Mouse (Mus musculus) 416B (cell line): ENCODE measurements at regions not wholly inside any gene's neighbourhood (a gene's known extent, or its start where the extent isn't known, plus 50 kb on each side); places are given as distances from the start of the nearest gene placed in this dataset.
"Not testable (repeated sequence)": the region's sequence is repeated elsewhere in the genome, so short reads cannot be mapped to it uniquely, and the experiment has no call there.

Experiments
- DNase-seq: peaks from one replicate; pipeline ENCODE4 v3.0.0; 2011; ENCODE audit warnings: low read depth

DNA sequence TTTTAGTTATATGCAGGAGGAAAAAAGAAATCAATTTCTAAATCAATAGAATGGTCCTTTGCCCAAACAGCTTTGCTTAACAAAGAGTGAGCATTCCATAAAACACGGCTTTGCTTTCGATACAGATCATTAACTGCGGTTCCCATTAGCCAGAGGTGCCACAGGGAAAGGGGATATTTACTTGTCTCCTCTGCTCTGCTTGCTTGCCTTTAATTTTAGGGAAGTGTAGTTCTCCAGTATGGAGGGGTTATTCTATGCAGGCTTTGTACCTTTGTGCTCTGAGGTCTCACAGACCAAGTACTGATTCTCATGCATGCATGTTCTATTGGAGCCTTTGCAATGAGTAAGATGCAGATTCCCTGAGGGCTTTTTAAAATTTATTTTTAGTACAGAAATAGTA is 520.2 kb upstream of the Stxbp6 start:
- DNase-seq = no peak

GRCm38 (mm10) chr12:45590191-45590590 is 515.7 kb upstream of the Stxbp6 start:
- no peak for DNase-seq

GRCm38 (mm10) chr12:45585763-45586162 is 511.3 kb upstream of the Stxbp6 start:
- DNase-seq = no peak

DNA sequence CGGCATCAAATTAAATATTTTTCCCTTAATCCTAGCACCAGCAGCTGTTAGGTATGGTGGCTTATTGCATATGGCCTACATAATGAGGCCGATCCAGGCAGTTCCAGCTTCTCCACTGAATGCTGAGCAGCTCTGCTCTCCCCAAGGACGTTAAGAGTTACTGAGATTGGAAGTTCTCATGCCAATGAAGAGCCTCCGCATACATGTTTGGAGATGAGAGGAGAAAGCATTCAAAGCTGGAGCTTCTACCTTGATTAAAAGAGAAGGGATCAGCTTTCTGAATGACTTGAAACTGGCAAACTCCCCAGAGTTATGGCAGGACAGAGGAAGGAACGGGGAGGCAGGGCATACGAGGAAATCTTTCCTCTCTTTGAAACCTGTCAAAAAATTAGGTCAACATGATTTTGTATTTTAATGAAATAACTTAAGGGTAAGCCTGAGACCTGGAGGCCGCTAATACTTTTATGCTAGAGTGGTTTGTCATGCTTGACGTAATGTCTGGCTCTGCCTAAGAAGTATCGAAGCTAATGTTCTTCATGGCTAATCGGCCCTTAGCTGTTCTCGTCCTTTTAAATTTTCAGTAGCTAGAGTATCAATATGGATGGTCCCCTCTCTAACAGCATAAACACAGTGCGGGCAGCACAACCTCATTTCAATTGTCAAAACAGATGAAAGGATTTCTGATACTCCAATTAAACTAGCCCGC is 489.0 kb upstream of the Stxbp6 start:
- no peak for DNase-seq

DNA sequence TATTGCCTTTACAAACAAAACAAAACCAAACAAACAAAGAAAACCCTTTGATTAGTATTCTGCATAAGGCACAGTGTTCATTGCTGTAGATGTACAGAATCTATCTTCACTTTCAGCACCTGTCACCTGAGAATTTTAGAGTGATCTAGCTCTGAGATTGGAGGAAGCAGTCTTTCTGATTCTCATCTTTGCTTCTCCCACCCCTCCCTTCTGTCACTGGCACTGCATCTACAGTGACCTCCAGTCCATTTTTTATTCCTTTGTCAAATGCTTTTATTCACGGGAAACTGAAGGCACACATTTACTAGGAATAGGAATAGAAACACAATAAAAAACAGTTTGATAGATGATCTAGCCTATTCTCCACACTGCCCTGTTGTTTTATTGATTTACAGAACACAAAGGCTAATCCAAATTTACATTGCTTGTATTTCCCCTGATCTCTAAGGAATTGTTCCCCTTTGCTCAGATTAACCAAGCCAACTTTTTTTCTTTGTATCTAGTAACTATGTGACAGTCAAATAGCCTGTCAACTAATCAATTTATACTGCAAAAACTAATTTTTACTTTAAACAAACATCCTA is 488.2 kb upstream of the Stxbp6 start:
- DNase-seq = no peak

- DNase-seq = no peak
Measured at GRCm38 (mm10) chr12:45561889-45562288, 487.4 kb upstream of the Stxbp6 start.

DNA sequence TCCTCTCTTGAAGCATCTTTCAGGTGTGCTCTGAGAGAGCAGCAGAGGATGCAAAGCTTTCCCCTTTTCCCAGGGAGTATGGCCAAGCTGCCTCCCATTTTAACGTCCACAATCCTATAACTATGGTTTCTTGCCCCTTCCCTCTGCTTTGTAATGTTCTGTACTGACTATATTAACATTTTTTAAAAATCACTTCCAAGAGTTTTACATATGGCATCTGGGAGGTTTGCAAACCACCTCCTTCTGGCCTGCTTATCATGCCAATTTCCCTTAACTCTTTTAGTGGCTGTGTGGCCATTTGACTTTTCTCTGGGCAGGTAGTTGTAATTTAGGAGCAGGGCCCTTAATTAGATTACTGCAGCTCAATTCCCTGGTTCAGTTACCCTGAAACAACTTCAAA is 486.9 kb upstream of the Stxbp6 start:
- no peak for DNase-seq

DNA sequence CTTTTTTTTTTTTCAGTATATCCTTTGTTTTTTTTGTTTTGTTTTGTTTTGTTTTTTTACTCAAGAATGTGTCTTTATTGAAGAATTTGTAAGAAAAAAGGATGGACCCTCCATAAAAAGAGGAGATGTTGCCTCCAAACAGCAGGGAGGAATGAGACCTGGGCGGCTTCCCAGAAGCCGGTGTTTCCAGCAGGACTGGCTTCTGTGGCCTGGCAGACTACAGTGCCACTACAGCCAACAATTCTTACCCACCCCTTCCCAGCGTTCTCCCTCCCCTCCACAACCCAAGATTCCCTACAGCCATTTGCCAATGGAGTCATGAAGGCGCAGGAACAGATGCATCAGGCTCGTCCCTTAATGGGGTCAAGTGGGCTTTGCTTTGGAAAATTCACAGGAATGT is 475.4 kb upstream of the Stxbp6 start:
- DNase-seq = not testable (repeated sequence)

GRCm38 (mm10) chr12:45519554-45519953 is 445.0 kb upstream of the Stxbp6 start:
- DNase-seq = no peak

DNA sequence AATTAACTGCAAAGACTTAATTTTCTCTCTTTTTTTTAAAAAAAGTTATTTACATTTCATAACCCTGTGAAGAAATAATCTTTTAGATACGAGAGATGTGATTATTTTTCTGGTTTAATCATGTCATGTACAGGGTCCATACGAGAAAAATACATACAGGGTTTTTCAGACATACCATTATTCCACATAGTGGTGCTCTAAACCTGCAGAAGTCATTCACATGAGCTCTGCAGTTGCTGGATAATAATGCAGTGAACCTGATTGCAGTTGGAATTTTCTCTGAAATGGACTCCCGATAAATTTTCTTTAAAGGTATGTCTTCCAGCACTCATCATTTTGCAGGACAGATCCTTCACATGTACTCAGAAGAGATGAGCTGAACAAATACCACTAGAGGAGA is 439.9 kb upstream of the Stxbp6 start:
- DNase-seq = no peak

DNA sequence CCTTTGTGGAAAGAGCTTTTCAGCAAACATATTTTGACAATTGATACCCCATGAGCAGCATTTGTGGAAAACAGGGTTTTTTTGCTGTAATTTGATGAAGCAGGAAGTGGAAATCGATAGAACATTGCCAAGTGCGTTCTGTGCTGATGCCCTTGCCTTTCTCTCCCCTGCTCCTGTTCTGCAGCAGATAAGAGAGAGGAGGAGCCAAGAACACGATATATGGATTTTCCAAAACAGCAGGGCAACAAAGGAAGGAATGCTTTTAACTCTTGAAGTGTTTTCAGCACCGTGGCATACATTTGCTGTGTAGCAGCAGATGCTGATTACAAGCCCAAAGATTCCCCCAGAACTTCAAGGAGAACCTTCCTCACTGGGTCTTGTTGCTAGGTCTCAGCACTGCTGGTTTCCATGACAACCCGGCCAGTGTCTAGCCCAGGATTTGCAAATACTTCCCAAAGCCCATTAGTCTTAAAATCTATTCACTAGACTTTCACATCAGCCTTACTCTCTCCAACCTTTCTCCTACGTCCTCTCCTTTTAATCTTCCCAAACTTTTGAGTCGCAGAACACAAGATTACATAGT is 433.0 kb upstream of the Stxbp6 start:
- DNase-seq = no peak

GRCm38 (mm10) chr12:45499834-45500233 is 425.3 kb upstream of the Stxbp6 start:
- no peak for DNase-seq

DNA sequence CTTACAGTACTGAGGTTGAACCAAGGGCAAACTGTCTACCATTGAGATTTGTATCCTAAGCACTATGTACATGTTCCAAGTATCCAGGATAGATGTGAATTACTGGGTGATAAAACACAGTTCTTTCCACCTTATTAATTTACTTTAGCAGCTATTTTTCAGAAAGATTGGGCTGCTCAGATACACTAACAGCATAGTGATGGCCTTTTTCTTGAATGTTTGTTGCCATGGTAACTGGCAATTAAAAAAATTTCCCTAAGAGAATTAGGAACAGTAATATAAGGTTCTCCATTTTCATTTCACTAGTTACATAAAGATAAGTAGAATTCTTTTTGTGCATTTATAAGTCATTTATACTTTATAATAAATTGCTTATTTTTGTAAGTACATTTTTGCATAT is 423.7 kb upstream of the Stxbp6 start:
- DNase-seq = no peak

GRCm38 (mm10) chr12:45489029-45489428 is 414.5 kb upstream of the Stxbp6 start:
- no peak for DNase-seq

DNA sequence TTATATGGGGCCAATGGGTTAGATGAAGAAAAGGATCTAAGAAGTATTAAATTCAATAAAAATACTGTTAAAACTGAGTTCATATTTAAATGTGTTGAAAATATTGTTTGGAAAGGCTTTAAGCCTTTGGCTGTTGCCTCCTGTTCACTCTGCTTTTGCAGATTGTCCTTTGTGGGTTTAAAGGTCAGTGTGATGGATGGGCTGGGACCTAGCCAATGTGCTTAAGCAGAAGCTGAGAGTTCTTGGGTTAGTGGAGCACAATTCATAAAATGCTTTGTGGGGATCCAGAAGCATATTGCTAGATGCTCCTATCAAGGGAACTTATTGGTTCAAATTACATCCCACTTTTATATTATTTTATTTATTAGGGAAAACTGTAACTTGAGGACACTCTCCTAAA is 402.4 kb upstream of the Stxbp6 start:
- no peak for DNase-seq

GRCm38 (mm10) chr12:45468093-45468492 is 393.6 kb upstream of the Stxbp6 start:
- no peak for DNase-seq

DNA sequence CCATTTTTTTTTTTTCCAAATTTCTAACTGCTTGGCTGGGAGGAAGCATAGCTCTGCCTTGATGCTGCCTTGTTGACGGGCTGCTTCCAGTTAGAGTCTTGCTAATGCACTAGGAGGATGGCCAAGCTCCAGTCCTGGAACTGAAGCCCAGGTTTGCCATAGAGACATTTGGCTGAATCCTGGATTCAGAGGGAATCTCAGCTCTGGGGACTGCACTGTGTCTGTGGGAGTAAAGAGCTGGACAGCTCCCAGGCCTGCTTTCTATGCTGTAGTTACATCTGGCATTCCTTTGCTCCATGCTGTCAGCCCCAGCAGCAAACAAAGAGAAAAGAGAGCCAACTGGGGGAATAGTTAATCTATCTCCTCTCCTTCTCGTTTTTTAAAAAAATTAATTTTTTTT is 392.5 kb upstream of the Stxbp6 start:
- DNase-seq = no peak

DNA sequence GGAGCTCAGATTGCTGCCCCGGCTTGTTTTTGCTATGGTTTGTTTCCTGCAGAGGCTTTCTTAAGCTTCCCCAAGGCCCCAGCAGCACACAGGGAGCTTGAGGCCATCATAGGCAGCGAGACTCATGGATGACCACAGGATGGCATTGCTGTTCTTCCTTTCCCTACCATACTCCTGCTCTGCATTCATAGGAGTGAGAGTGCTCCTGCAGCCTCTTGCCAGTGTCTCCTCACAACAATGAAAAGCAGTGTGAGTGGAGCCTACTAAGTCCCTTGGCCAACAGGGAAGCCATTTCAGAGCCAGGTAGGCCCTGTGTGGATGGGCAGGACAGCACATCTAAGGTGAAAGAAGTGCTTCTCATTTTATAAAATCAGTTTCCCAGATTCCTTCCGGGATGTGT is 391.6 kb upstream of the Stxbp6 start:
- no peak for DNase-seq

- no peak for DNase-seq
Measured at GRCm38 (mm10) chr12:45464952-45465351, 390.4 kb upstream of the Stxbp6 start.

GRCm38 (mm10) chr12:45458746-45459145 is 384.2 kb upstream of the Stxbp6 start:
- DNase-seq = not testable (repeated sequence)

DNA sequence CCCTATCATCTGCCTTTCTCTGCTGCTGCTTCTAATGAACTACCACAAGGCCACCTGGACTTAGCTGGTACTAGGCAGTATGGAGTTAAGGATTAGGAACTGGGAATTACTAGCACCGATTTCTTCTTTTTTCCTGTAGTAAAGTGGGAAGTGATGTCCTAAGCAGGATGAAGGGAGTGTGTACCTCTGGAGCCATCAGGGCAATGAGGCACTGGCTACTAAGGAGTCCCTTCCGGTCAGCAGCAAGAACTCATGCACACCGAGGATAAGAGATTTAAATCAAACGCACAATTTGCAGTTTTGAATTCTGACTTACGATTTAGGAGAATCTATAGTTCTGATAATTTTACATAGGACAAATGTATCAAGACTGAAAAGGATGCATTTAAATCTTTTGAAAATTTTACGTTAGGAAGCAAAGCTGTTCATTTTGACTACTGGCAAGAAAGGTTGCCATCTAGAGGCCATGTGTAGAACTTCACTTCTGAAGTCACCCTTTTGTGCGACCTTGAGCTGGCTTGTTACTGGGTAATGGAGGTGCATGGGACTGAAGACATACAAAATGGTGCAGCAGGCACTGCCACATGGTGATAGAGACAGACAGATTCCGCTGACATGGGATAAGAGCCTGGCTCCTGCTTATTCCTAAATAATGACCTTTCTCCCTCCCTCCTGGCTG is 369.1 kb upstream of the Stxbp6 start:
- peak; percentile 67 for DNase-seq

DNA sequence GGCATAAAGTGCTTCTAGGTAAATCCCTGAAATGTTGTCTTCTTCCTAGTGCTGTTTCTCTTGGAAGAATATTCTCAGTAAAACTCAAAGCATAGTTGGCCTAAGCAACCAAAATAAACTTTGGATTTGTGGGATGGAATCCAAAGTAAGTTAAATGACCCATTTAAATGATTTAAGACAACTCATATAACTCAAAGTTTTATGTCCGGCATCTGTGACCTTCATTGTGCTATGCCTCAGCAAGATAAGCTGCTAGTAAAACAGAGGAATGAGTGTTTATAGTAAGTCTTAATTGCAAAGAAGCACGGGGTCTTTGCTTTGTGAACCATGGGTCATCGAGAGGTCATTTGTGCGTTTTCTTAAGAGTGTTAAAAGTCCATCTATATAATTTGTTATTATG is 368.0 kb upstream of the Stxbp6 start:
- no peak for DNase-seq

DNA sequence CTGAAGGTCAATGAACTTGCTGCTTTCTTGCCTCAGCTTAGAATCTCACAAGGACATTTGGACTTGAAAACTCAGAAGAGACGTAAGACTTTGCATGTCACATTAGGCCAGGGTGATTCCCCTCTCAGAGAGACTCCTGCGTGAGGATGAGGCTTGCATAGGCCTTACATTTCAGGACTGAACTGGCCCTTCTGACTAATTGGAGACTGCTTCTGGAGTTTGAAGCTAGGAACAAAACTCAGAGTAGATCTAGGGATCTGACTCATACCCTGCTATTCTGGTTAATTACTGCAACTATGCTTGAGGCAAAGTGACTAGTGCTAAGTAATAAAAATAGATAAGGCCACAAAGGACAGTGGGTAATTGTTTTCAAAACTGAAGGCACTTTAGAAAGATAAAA is 365.2 kb upstream of the Stxbp6 start:
- no peak for DNase-seq
